Mouse (Mus musculus) myocyte (in vitro differentiated cells): ENCODE measurements around the gene Plxnd1.

ENCODE experiments used
- E2F4 ChIP-seq: IDR thresholded peaks from one replicate; pipeline ENCODE4 v1.6.1; 2011; ENCODE audit warnings: mild to moderate bottlenecking, control low read depth, moderate library complexity; ENCODE audit not compliant: insufficient read depth
- POLR2A ChIP-seq: IDR thresholded peaks from one replicate; pipeline ENCODE4 v1.6.1; 2011; ENCODE audit warnings: low read depth, mild to moderate bottlenecking, control low read depth, moderate library complexity; ENCODE audit not compliant: insufficient read length
- POLR2AphosphoS2 ChIP-seq: IDR thresholded peaks from one replicate; pipeline ENCODE4 v1.6.1; 2011; ENCODE audit warnings: low read depth, control low read depth; ENCODE audit not compliant: insufficient read length
- USF1 ChIP-seq: IDR thresholded peaks from one replicate; pipeline ENCODE4 v1.6.1; 2011; ENCODE audit warnings: low read depth, mild to moderate bottlenecking, control low read depth, moderate library complexity

DNA sequence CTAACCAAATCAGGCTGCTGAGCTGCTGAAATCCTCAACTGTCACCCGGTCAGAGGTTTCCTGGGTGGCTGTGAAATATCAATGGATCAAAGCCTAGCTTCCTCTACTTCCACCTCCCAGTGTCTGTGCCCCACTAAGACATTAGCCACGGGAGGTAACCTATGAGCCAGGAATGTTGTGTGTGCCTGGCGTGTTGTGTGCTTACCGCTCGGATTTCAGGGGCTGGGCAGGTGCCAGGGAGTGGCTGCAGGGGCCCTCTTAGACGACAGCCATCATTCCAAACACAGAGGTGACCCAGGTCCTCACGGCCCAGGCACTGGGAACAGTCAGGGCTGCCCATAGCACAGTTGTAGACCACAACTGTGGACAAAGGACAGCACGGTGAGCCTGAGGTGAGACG is 25.7 kb downstream of the Plxnd1 start:
- TF ChIP-seq POLR2A = no peak
- TF ChIP-seq E2F4 = no peak
- TF ChIP-seq USF1 = no peak
- TF ChIP-seq POLR2AphosphoS2 = no peak
